Mouse (Mus musculus) hindbrain, embryonic 14.5 days (tissue): ENCODE measurements around the gene Max. TPM values are rescaled to one million over a fixed set of nuclear protein-coding genes. Genes with fewer than 3 reads are reported as not detected.

Experiments used
- ATAC-seq: fragments of 200-750 bp; cut with Nextera tagmentation; 2 replicates; pipeline ENCODE4 v1.8.0; 2017; ENCODE audit warnings: moderate number of reproducible peaks, mild to moderate bottlenecking, moderate TSS enrichment, moderate library complexity; ENCODE audit not compliant: low FRiP score
- DNase-seq: peaks from one replicate; pipeline ENCODE4 v3.0.0-alpha.2; 2015; ENCODE audit warnings: low spot score
- H3K27ac ChIP-seq: fragments of 300-500 bp; sonication (generic); 2 replicates; pipeline ENCODE4 v1.5.1; 2014; ENCODE audit warnings: mild to moderate bottlenecking, moderate library complexity
- H3K27me3 ChIP-seq: fragments of 300-500 bp; sonication (generic); 2 replicates; pipeline ENCODE4 v1.6.1; 2014; ENCODE audit warnings: mild to moderate bottlenecking, low read length, mixed read lengths; ENCODE audit not compliant: control insufficient read depth, insufficient read depth
- H3K36me3 ChIP-seq: fragments of 300-500 bp; sonication (generic); replicated peaks from 2 replicates; pipeline ENCODE4 v1.6.1; 2014; ENCODE audit not compliant: control insufficient read depth, insufficient read depth
- H3K4me1 ChIP-seq: fragments of 300-500 bp; sonication (generic); replicated peaks from 2 replicates; pipeline ENCODE4 v1.6.1; 2014; ENCODE audit warnings: antibody characterized with exemption, low read length, mixed read lengths; ENCODE audit not compliant: control insufficient read depth, insufficient read depth
- H3K4me2 ChIP-seq: fragments of 300-500 bp; sonication (generic); replicated peaks from 2 replicates; pipeline ENCODE4 v1.6.1; 2014; ENCODE audit warnings: mild to moderate bottlenecking, moderate library complexity
- H3K4me3 ChIP-seq: fragments of 300-500 bp; sonication (generic); replicated peaks from 2 replicates; pipeline ENCODE4 v1.5.1; 2014; ENCODE audit warnings: mild to moderate bottlenecking, low read length
- H3K9ac ChIP-seq: fragments of 300-500 bp; sonication (generic); 2 replicates; pipeline ENCODE4 v1.6.1; 2014
- H3K9me3 ChIP-seq: fragments of 300-500 bp; sonication (generic); 2 replicates; pipeline ENCODE4 v1.6.1; 2016; ENCODE audit warnings: low read length; ENCODE audit not compliant: control insufficient read depth
- WGBS: fragments of 180-500 bp; shearing (Covaris S2); extraction: QIAGEN DNeasy Blood & Tissue Kit; methylation state at CpG from one replicate; pipeline ENCODE4 v1.1.7; 2014; 5-methylcytosine and 5-hydroxymethylcytosine counted together
- polyA plus RNA-seq: library from polyadenylated mRNA; unstranded; fragments of >200 nt; fragmentation: Nextera tagmentation; extraction: Ambion mirVana; gene quantifications from 2 replicates; pipeline ENCODE4 v1.2.1, GENCODE M21; 2014

Gene Max
- polyA plus RNA-seq, 1 experiment from 2014 or later, result 47.6 TPM

DNA sequence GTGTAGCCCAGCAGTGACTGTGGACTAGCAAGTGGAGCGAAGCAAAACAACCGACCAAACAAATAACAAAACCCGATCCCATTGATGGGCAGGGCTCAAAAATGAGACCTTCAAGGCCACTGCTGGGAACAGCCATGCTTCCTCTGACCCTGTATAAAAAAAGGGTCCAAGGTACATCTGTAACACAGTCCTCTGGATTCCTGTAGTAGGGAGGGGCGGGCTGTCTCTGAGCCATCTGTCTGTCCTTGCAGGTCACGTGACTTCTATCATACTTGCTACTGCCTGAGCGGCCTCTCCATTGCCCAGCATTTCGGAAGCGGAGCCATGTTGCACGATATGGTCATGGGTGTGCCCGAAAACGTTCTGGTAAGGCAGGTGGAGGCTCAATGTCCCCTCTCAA is 45.8 kb downstream of the Max start:
- no peak overlapping the region for H3K9ac ChIP-seq
- 93% methylated on average over 11 of the region's 11 CpGs for WGBS

GRCm38 (mm10) chr12:76912193-76912592 is 49.8 kb downstream of the Max start:
- DNase-seq (no peak), ATAC-seq (no peak)
- Histone ChIP-seq H3K9me3 (no peaks in the 10 kb centered on the region), H3K27ac (no peak overlapping the region), H3K27me3 (no peaks in the 10 kb centered on the region), H3K4me2 (no peak overlapping the region), H3K4me1 (peaks cover 8% of the 10 kb centered on the region; the same call in 1 of the 2 replicates), H3K36me3 (peaks cover 1% of the 10 kb centered on the region; the same call in 1 of the 2 replicates), H3K4me3 (no peak overlapping the region), H3K9ac (no peak overlapping the region)
- 73% methylated on average over 9 of the region's 9 CpGs for WGBS

More for the DNA sequence above, 45.8 kb downstream of the Max start:
- Histone ChIP-seq H3K4me3 (no peak overlapping the region), H3K27me3 (no peaks in the 10 kb centered on the region), H3K9me3 (no peaks in the 10 kb centered on the region), H3K4me2 (no peak overlapping the region), H3K4me1 (no peaks in the 10 kb centered on the region), H3K36me3 (peaks cover 4% of the 10 kb centered on the region; the same call in 1 of the 2 replicates), H3K27ac (no peak overlapping the region)
- DNase-seq (no peak), ATAC-seq (no peak)

DNA sequence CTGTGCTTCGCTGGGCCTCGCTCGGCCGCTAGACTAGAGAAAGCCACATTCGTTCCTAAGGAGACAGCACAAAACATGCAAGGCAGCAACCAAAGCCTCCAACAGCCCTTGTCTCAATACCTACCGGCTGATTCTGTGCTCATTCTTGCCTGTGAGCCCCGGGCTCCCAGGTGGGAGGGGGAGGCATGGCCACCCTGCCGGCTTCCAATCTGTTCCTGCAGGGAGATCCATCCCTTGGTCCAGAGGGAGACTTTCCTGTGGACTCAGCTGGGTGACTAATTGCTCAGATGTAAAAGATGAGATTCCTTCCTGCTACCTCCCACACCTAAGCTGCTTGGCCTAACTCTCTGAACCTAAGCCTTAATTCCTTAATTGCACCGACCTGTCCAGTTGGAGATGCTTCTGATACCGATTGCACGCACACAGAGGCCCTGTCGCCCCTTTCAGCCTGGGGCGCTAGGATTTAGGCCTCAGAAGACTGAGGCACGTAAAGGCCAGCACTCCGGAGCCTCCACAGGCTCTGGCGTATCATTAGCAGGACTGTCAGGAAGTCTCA is 50.8 kb downstream of the Max start:
- WGBS, result 55% methylated on average over 16 of the region's 16 CpGs
- no peak overlapping the region for H3K27ac ChIP-seq

GRCm38 (mm10) chr12:76910258-76910940 is 51.6 kb downstream of the Max start:
- Histone ChIP-seq H3K4me3 (no peak overlapping the region), H3K27me3 (no peaks in the 10 kb centered on the region), H3K36me3 (no peaks in the 10 kb centered on the region; the same call in 1 of the 2 replicates), H3K27ac (no peak overlapping the region), H3K9ac (no peak overlapping the region), H3K4me1 (peaks cover 8% of the 10 kb centered on the region; the same call in 1 of the 2 replicates), H3K4me2 (no peak overlapping the region), H3K9me3 (no peaks in the 10 kb centered on the region)
- ATAC-seq (no peak; the same call in 1 of the 2 replicates), DNase-seq (no peak)
- 68% methylated on average over 11 of the region's 11 CpGs for WGBS

More for the DNA sequence above, 50.8 kb downstream of the Max start:
- H3K4me2 ChIP-seq, result no peak overlapping the region
- no peak overlapping the region for H3K4me3 ChIP-seq
- no peaks in the 10 kb centered on the region for H3K27me3 ChIP-seq
- H3K36me3 ChIP-seq, result no peaks in the 10 kb centered on the region; the same call in 1 of the 2 replicates
- ATAC-seq (no peak), DNase-seq (no peak)
- H3K9me3 ChIP-seq, result no peaks in the 10 kb centered on the region
- peaks cover 8% of the 10 kb centered on the region; the same call in 1 of the 2 replicates for H3K4me1 ChIP-seq
- H3K9ac ChIP-seq, result no peak overlapping the region

DNA sequence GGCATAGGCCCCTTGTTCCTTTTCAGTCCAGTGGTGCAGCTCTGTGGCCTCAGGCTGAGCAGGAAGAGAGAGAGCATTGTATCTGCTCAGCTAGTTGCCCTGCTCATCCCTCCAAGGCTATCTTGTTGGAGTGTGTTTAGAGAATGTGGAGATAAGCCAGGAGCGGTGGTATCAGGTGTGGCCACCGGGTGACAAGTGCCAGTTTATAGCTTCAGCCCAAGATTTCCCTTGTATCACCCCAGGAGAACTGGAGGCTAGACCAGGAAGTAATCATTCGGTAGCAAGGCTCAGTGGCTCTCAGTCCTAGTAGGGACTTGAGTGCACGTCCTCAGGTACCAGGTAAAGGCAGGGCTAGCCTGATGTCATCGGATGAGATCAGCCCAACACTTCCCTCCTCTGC is 52.8 kb downstream of the Max start:
- no peak for DNase-seq
- Histone ChIP-seq H3K36me3 (no peaks in the 10 kb centered on the region; the same call in 1 of the 2 replicates), H3K9me3 (no peaks in the 10 kb centered on the region), H3K4me2 (no peak overlapping the region), H3K4me3 (no peak overlapping the region), H3K27me3 (no peaks in the 10 kb centered on the region), H3K4me1 (peaks cover 8% of the 10 kb centered on the region; the same call in 1 of the 2 replicates), H3K27ac (no peak overlapping the region), H3K9ac (no peak overlapping the region)
- 90% methylated on average over 5 of the region's 5 CpGs for WGBS
- ATAC-seq, result no peak

DNA sequence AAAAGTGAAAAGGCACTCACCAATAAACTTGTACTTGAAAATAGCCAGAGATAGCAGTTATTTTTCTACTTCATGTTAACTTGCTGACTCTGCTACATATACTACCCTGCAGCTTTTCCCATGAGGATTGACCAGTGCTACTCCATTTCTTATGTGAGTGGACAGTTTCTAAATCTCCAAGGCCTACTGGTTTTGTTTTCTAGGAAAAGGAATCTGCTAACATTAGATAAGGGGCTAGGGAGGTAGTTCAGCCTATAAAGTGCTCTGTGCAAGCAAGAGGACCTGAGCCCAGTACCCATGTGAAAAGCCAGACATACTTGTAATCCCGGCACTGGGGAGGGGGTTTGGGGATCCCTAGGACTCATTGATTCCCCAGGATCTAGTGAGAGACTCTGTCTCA is 55.7 kb downstream of the Max start:
- Histone ChIP-seq H3K4me3 (no peak overlapping the region), H3K27ac (no peak overlapping the region), H3K36me3 (peaks cover 3% of the 10 kb centered on the region; the same call in 1 of the 2 replicates), H3K9me3 (no peaks in the 10 kb centered on the region), H3K9ac (no peak overlapping the region), H3K4me1 (peaks cover 8% of the 10 kb centered on the region; the same call in 1 of the 2 replicates), H3K27me3 (no peaks in the 10 kb centered on the region), H3K4me2 (no peak overlapping the region)
- 87% methylated on average over 1 of the region's 1 CpGs for WGBS
- no peak for ATAC-seq
- DNase-seq, result no peak

- DNase-seq, result no peak
- no peaks in the 10 kb centered on the region for H3K9me3 ChIP-seq
- H3K27ac ChIP-seq, result no peak overlapping the region
- peaks cover 6% of the 10 kb centered on the region; the same call in 1 of the 2 replicates for H3K36me3 ChIP-seq
- H3K4me2 ChIP-seq, result no peak overlapping the region
- H3K4me3 ChIP-seq, result no peak overlapping the region
- H3K4me1 ChIP-seq, result no peaks in the 10 kb centered on the region
- H3K27me3 ChIP-seq, result no peaks in the 10 kb centered on the region
- ATAC-seq, result no peak
- WGBS, result 81% methylated on average over 3 of the region's 3 CpGs
- H3K9ac ChIP-seq, result no peak overlapping the region
Measured at GRCm38 (mm10) chr12:76901508-76902294, 60.3 kb downstream of the Max start.

GRCm38 (mm10) chr12:76899261-76899975 is 62.6 kb downstream of the Max start:
- WGBS, result 93% methylated on average over 10 of the region's 10 CpGs

More at GRCm38 (mm10) chr12:76899261-76899975, 62.6 kb downstream of the Max start:
- Histone ChIP-seq H3K9ac (no peak overlapping the region), H3K4me2 (no peak overlapping the region), H3K27ac (no peak overlapping the region), H3K36me3 (peaks cover 6% of the 10 kb centered on the region; the same call in 1 of the 2 replicates), H3K9me3 (no peaks in the 10 kb centered on the region), H3K27me3 (no peaks in the 10 kb centered on the region), H3K4me3 (no peak overlapping the region), H3K4me1 (0 out of 2 replicates have a peak, but pooled peaks cover 4% of the 10 kb centered on the region)
- ATAC-seq (no peak), DNase-seq (no peak)
